Mouse (Mus musculus) CH12.LX (cell line): ENCODE data around the gene Gjb5. TPM values are rescaled to one million over a fixed set of nuclear protein-coding genes. Genes with fewer than 3 reads are reported as not detected.

Source experiments
- DNase-seq: peaks from one replicate; pipeline ENCODE4 v3.0.0-alpha.2; 2013; ENCODE audit errors: extremely low read depth
- H3K27ac ChIP-seq: 2 replicates; pipeline ENCODE4 v1.5.1; 2012; ENCODE audit warnings: low read depth, mild to moderate bottlenecking, control low read depth, moderate library complexity; ENCODE audit not compliant: insufficient read depth
- H3K27me3 ChIP-seq: replicated peaks from 2 replicates; pipeline ENCODE3; 2012; ENCODE audit warnings: inconsistent platforms
- H3K36me3 ChIP-seq, 2 experiments: replicated peaks in 1 of 2; 2 replicates each; pipeline versions ENCODE3 to v1.6.1; 2012; ENCODE audit warnings: inconsistent platforms in 1 of 2, low read length in 1 of 2, mild to moderate bottlenecking in 1 of 2, mixed read lengths in 1 of 2, moderate library complexity in 1 of 2; ENCODE audit not compliant: control insufficient read depth in 1 of 2, insufficient read depth in 1 of 2
- H3K4me1 ChIP-seq, 2 experiments: 2 replicates each; pipeline ENCODE4 v1.6.1; 2012; ENCODE audit warnings: inconsistent platforms in 1 of 2, moderate library complexity in 1 of 2; ENCODE audit not compliant: insufficient read depth in 2 of 2, control insufficient read depth in 1 of 2
- H3K4me2 ChIP-seq: 2 replicates; pipeline ENCODE4 v1.6.1; 2012; ENCODE audit warnings: low read depth, mild to moderate bottlenecking, control low read depth; ENCODE audit not compliant: poor library complexity, insufficient read depth, severe bottlenecking
- H3K4me3 ChIP-seq, 3 experiments: fragments of 150-350 bp in 1 of 3; sonication (generic) in 1 of 3; replicated peaks in 1 of 3; 2 replicates each; pipeline versions ENCODE3 to v1.5.1; 2011 to 2012; ENCODE audit warnings: low read depth in 2 of 3, low read length in 2 of 3, mild to moderate bottlenecking in 2 of 3, moderate library complexity in 2 of 3, control low read depth in 1 of 3, improper control_type of control experiment in 1 of 3, inconsistent platforms in 1 of 3, mixed read lengths in 1 of 3; ENCODE audit not compliant: poor library complexity in 1 of 3
- H3K79me2 ChIP-seq: replicated peaks from 2 replicates; pipeline ENCODE4 v1.6.1; 2012; ENCODE audit warnings: mild to moderate bottlenecking, moderate library complexity; ENCODE audit not compliant: control insufficient read depth, poor library complexity, insufficient read depth, severe bottlenecking; ENCODE audit errors: extremely low read depth
- H3K9ac ChIP-seq: 2 replicates; pipeline ENCODE4 v1.6.1; 2012; ENCODE audit warnings: low read depth, mild to moderate bottlenecking, control low read depth, moderate library complexity; ENCODE audit not compliant: insufficient read depth
- H3K9me3 ChIP-seq: replicated peaks from 2 replicates; pipeline ENCODE3; 2012; ENCODE audit warnings: low read length, inconsistent platforms, mixed read lengths
- CHD1 ChIP-seq: IDR thresholded peaks from 2 replicates; pipeline ENCODE4 v1.6.1; 2012; ENCODE audit warnings: low read depth, low read length, improper control_type of control experiment, inconsistent platforms
- CHD2 ChIP-seq: IDR thresholded peaks from 2 replicates; pipeline ENCODE4 v1.6.1; 2011; ENCODE audit warnings: low read length, improper control_type of control experiment
- ELF1 ChIP-seq: IDR thresholded peaks from 2 replicates; pipeline ENCODE4 v1.6.1; 2014; ENCODE audit warnings: low read depth, mild to moderate bottlenecking, inconsistent platforms, low read length, improper control_type of control experiment
- ETS1 ChIP-seq: conservative IDR thresholded peaks from 2 replicates; pipeline ENCODE4 v1.6.1; 2012; ENCODE audit warnings: low read depth, mild to moderate bottlenecking, inconsistent platforms, low read length, improper control_type of control experiment, moderate library complexity
- GABPA ChIP-seq: IDR thresholded peaks from 2 replicates; pipeline ENCODE4 v1.6.1; 2012; ENCODE audit warnings: low read depth, low read length, improper control_type of control experiment, inconsistent platforms; ENCODE audit not compliant: insufficient replicate concordance
- IRF4 ChIP-seq: IDR thresholded peaks from 2 replicates; pipeline ENCODE4 v1.6.1; 2014; ENCODE audit warnings: low read depth, mild to moderate bottlenecking, inconsistent platforms, low read length, improper control_type of control experiment
- MAFK ChIP-seq: IDR thresholded peaks from 2 replicates; pipeline ENCODE4 v1.6.1; 2011; ENCODE audit warnings: low read length, improper control_type of control experiment; ENCODE audit not compliant: insufficient replicate concordance
- MAZ ChIP-seq: IDR thresholded peaks from 2 replicates; pipeline ENCODE4 v1.6.1; 2012; ENCODE audit warnings: low read depth, mild to moderate bottlenecking, inconsistent platforms, low read length, improper control_type of control experiment, moderate library complexity
- MEF2A ChIP-seq: IDR thresholded peaks from 2 replicates; pipeline ENCODE4 v1.6.1; 2014; ENCODE audit warnings: low read depth, mild to moderate bottlenecking, inconsistent platforms, low read length, improper control_type of control experiment, borderline replicate concordance
- NELFE ChIP-seq: IDR thresholded peaks from 2 replicates; pipeline ENCODE4 v1.6.1; 2011; ENCODE audit warnings: low read depth, low read length, improper control_type of control experiment
- NRF1 ChIP-seq: IDR thresholded peaks from 2 replicates; pipeline ENCODE4 v1.6.1; 2014; ENCODE audit warnings: low read depth, mild to moderate bottlenecking, inconsistent platforms, low read length, improper control_type of control experiment, moderate library complexity
- PAX5 ChIP-seq: IDR thresholded peaks from 2 replicates; pipeline ENCODE4 v1.6.1; 2012; ENCODE audit warnings: low read length, inconsistent platforms, mixed read lengths
- POLR2A ChIP-seq: IDR thresholded peaks from 2 replicates; pipeline ENCODE4 v1.6.1; 2011; ENCODE audit warnings: low read depth, mild to moderate bottlenecking, improper control_type of control experiment, low read length
- SMC3 ChIP-seq: IDR thresholded peaks from 2 replicates; pipeline ENCODE4 v1.6.1; 2011; ENCODE audit warnings: low read depth, low read length, improper control_type of control experiment
- TBP ChIP-seq: conservative IDR thresholded peaks from 2 replicates; pipeline ENCODE4 v1.6.1; 2011; ENCODE audit warnings: low read depth, low read length, improper control_type of control experiment
- TCF12 ChIP-seq: IDR thresholded peaks from 2 replicates; pipeline ENCODE4 v1.6.1; 2014; ENCODE audit warnings: low read depth, mild to moderate bottlenecking, inconsistent platforms, low read length, improper control_type of control experiment
- UBTF ChIP-seq: IDR thresholded peaks from 2 replicates; pipeline ENCODE4 v1.6.1; 2012; ENCODE audit warnings: low read depth, mild to moderate bottlenecking, inconsistent platforms, low read length, improper control_type of control experiment, moderate library complexity
- ZC3H11A ChIP-seq: IDR thresholded peaks from 2 replicates; pipeline ENCODE4 v1.6.1; 2012; ENCODE audit warnings: low read depth, mild to moderate bottlenecking, inconsistent platforms, low read length, improper control_type of control experiment
- dilution Hi-C: fragments of 300-500 bp; cut with MboI; formaldehyde crosslinking; loops from 2 replicates; pipeline ENCODE4 v1.14.3; 2020; ENCODE audit warnings: low sequenced_read_pairs; ENCODE audit not compliant: extremely low pct_unique_long_range_greater_than_20kb, extremely low pct_ligation_motif_present
- in situ Hi-C: fragments of 300-500 bp; cut with MboI; formaldehyde crosslinking; loops from 3 replicates; pipeline ENCODE4 v1.14.3; 2019; ENCODE audit warnings: low sequenced_read_pairs, low pct_ligation_motif_present, low pct_unique_long_range_greater_than_20kb, mixed read lengths
- polyA plus RNA-seq: library from polyadenylated mRNA; unstranded; fragments of >175 nt; gene quantifications from 2 replicates; pipeline ENCODE4 v1.2.1, GENCODE M21; 2012; ENCODE audit warnings: low read depth; ENCODE audit not compliant: insufficient read length
- total RNA-seq, 2 experiments: library from RNA; depleted of rRNA; stranded (reverse); fragments of 300-350 nt in 1 of 2; fragments of >200 nt in 1 of 2; gene quantifications; 2 replicates each; pipeline ENCODE4 v1.2.3; 2012 to 2014

Gjb5 gene
- total and polyA plus RNA-seq, 3 experiments = 0.34 to 0.50 TPM; not detected in 1

GRCm38 (mm10) chr4:127327258-127327657, 30.7 kb downstream of the Gjb5 start:
- DNase-seq = no peak
- in situ Hi-C loops (no loop called here), dilution Hi-C loops (no loop called here)
- Histone ChIP-seq H3K4me3 (no peak overlapping the region), H3K4me2 (no peak overlapping the region), H3K36me3 (no peaks in the 10 kb centered on the region), H3K27ac (no peak overlapping the region), H3K79me2 (no peaks in the 10 kb centered on the region), H3K9ac (no peak overlapping the region), H3K4me1 (peaks cover 2 to 6% of the 10 kb centered on the region in 2 experiments; a peak in 3 of 4 replicates), H3K9me3 (no peaks in the 10 kb centered on the region), H3K27me3 (peaks cover 16% of the 10 kb centered on the region)
- TF ChIP-seq GABPA (no peak), SMC3 (no peak), TBP (no peak), NRF1 (no peak)

DNA sequence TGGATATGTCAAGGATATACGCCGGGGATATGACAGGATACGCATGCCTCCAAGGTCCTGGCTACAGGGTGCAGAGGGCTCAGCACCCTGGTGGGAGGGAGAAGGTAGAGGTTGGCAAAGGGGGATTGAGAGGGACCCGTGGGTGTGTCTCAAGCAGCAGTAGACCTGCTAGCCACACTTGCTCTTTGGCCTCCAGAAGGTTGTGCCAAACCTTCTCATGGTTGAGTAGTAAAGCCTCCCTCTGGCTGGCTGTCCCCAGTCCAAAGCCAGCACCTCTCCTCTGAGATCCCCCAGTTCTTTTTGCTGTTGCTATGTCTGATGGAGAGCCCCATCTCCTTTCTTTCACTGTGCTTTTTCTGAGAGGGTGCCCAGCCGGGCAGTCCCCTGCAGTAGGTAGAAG, 32.7 kb downstream of the Gjb5 start:
- no peak overlapping the region for H3K4me3 ChIP-seq
- H3K9ac ChIP-seq = no peak overlapping the region
- no peaks in the 10 kb centered on the region for H3K79me2 ChIP-seq
- no peaks in the 10 kb centered on the region for H3K36me3 ChIP-seq
- H3K4me1 ChIP-seq = peaks cover 5 to 6% of the 10 kb centered on the region in 2 experiments
- dilution Hi-C loops (no loop called here), in situ Hi-C loops (no loop called here)
- DNase-seq = no peak
- no peak for TF ChIP-seq MAZ
- TF ChIP-seq MAFK = no peak
- no peak for TF ChIP-seq CHD1
- TF ChIP-seq POLR2A = no peak
- TF ChIP-seq MEF2A = no peak
- TF ChIP-seq ETS1 = no peak
- TF ChIP-seq PAX5 = no peak
- no peak for TF ChIP-seq SMC3
- no peak for TF ChIP-seq GABPA
- TF ChIP-seq ELF1 = no peak
- TF ChIP-seq TCF12 = no peak
- TF ChIP-seq IRF4 = no peak
- TF ChIP-seq NELFE = no peak
- TF ChIP-seq UBTF = no peak
- TF ChIP-seq ZC3H11A = no peak
- TF ChIP-seq CHD2 = no peak
- H3K9me3 ChIP-seq = no peaks in the 10 kb centered on the region
- no peak overlapping the region for H3K27ac ChIP-seq
- no peak overlapping the region for H3K4me2 ChIP-seq
- H3K27me3 ChIP-seq = peaks cover 16% of the 10 kb centered on the region
